Mouse (Mus musculus) midbrain, postnatal 0 days (tissue): ENCODE measurements around the gene Timm44. TPM values are rescaled to one million over a fixed set of nuclear protein-coding genes. Genes with fewer than 3 reads are reported as not detected.

Experiments
- ATAC-seq: fragments of 200-750 bp; cut with Nextera tagmentation; 2 replicates; pipeline ENCODE4 v1.8.0; 2017; ENCODE audit warnings: moderate number of reproducible peaks, mild to moderate bottlenecking, moderate TSS enrichment, moderate library complexity; ENCODE audit not compliant: low FRiP score
- DNase-seq: peaks from one replicate; pipeline ENCODE4 v3.0.0-alpha.2; 2015; ENCODE audit warnings: low spot score
- H3K27ac ChIP-seq: fragments of 300-500 bp; sonication (generic); 2 replicates; pipeline ENCODE4 v1.5.1; 2014; ENCODE audit warnings: low read depth, mild to moderate bottlenecking, low read length, mixed read lengths
- H3K27me3 ChIP-seq: fragments of 300-500 bp; sonication (generic); 2 replicates; pipeline ENCODE4 v1.6.1; 2014; ENCODE audit warnings: low read length, control low read depth, mixed read lengths; ENCODE audit not compliant: insufficient read depth
- H3K36me3 ChIP-seq: fragments of 300-500 bp; sonication (generic); 2 replicates; pipeline ENCODE4 v1.6.1; 2014; ENCODE audit warnings: low read length, control low read depth, mixed read lengths; ENCODE audit not compliant: insufficient read depth
- H3K4me1 ChIP-seq: fragments of 300-500 bp; sonication (generic); 2 replicates; pipeline ENCODE4 v1.6.1; 2014; ENCODE audit warnings: mild to moderate bottlenecking, control low read depth, antibody characterized with exemption, low read length, mixed read lengths; ENCODE audit not compliant: insufficient read depth
- H3K4me2 ChIP-seq: fragments of 300-500 bp; sonication (generic); 2 replicates; pipeline ENCODE4 v1.6.1; 2014; ENCODE audit warnings: low read depth, mild to moderate bottlenecking, low read length, mixed read lengths; ENCODE audit not compliant: poor library complexity, severe bottlenecking
- H3K4me3 ChIP-seq: fragments of 300-500 bp; sonication (generic); 2 replicates; pipeline ENCODE4 v1.5.1; 2014; ENCODE audit warnings: low read depth, mild to moderate bottlenecking, low read length, moderate library complexity
- H3K9ac ChIP-seq: fragments of 300-500 bp; sonication (generic); replicated peaks from 2 replicates; pipeline ENCODE4 v1.6.1; 2014; ENCODE audit warnings: mild to moderate bottlenecking, low read length, moderate library complexity, mixed read lengths; ENCODE audit not compliant: poor library complexity, severe bottlenecking
- H3K9me3 ChIP-seq: fragments of 300-500 bp; sonication (generic); 2 replicates; pipeline ENCODE4 v1.6.1; 2016; ENCODE audit warnings: low read length, control low read depth
- CTCF ChIP-seq: IDR thresholded peaks from 2 replicates; pipeline ENCODE4 v1.5.1; 2016; ENCODE audit warnings: antibody characterized with exemption, mild to moderate bottlenecking
- WGBS: fragments of 180-500 bp; shearing (Covaris S2); extraction: QIAGEN DNeasy Blood & Tissue Kit; methylation state at CpG from one replicate; pipeline ENCODE4 v1.1.7; 2014; 5-methylcytosine and 5-hydroxymethylcytosine counted together
- polyA plus RNA-seq: library from polyadenylated mRNA; unstranded; fragments of >200 nt; fragmentation: Nextera tagmentation; extraction: Ambion mirVana; gene quantifications from 2 replicates; pipeline ENCODE4 v1.2.1, GENCODE M21; 2015
- total RNA-seq: library from RNA; depleted of rRNA; stranded (reverse); fragments of >200 nt; gene quantifications from 2 replicates; pipeline ENCODE4 v1.2.3, GENCODE M21; 2014; rRNA removed

Timm44 gene
- total and polyA plus RNA-seq, 2 experiments from 2014 or later = 52.7 to 58.0 TPM

DNA sequence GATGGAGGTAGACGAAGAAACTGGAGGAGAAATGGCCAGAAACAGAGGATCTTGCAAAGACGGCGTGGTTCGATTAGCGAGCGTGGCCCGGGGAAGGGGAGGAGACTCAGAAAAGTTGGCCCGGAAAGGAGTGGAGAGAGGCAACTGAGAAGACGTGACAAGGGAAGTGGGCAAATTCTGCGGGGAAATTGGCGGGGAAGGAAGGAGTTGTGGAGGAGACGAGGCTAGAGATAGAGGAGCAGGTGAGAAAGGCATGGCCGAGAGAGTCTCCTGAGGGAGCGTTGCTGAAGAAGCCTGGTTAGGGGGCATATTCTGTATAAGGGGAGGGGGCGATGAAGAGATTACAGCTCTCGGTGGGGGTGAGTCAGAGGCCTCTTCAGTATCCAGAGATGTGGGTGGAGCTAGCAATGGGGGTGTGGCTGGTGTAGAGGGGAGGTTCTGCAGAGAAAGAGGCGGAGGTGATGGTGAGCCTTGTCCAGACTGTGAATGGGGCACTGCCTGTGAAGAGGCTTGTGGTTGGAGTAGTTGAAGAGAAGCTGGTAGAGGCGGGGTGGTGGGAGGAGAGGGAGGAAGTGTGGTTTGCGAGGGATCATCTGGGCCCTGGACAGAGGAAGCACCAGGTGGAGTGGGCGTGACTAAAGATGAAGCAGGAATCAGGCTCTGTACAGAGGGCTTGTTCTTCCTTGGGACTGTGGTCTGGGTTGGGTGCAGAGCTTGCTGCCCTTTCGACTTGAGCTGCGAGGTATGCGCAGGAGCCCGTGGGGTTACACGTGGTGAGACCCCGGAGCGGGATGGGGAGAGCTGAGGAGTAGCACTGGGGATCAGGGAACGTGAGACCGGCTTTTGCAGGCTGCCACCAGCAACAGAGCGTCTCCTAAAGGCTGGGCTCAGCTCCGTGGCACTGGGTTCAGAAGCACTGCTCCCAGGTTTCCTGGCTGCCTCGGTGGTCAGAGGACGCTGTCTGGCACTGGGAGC lies 61.4 kb downstream of the Timm44 start:
- Histone ChIP-seq H3K27me3 (no peaks in the 10 kb centered on the region), H3K9me3 (no peaks in the 10 kb centered on the region), H3K4me3 (peak overlapping the region; percentile 47), H3K36me3 (peaks cover 7% of the 10 kb centered on the region; the same call in 1 of the 2 replicates), H3K27ac (peak overlapping the region; percentile 63), H3K9ac (peak overlapping the region; percentile 64), H3K4me2 (peak overlapping the region; percentile 97), H3K4me1 (peaks cover 16% of the 10 kb centered on the region; the same call in 1 of the 2 replicates)
- ATAC-seq (no peak), DNase-seq (no peak)
- 18% methylated on average over 32 of the region's 33 CpGs for WGBS
- no peak for TF ChIP-seq CTCF

DNA sequence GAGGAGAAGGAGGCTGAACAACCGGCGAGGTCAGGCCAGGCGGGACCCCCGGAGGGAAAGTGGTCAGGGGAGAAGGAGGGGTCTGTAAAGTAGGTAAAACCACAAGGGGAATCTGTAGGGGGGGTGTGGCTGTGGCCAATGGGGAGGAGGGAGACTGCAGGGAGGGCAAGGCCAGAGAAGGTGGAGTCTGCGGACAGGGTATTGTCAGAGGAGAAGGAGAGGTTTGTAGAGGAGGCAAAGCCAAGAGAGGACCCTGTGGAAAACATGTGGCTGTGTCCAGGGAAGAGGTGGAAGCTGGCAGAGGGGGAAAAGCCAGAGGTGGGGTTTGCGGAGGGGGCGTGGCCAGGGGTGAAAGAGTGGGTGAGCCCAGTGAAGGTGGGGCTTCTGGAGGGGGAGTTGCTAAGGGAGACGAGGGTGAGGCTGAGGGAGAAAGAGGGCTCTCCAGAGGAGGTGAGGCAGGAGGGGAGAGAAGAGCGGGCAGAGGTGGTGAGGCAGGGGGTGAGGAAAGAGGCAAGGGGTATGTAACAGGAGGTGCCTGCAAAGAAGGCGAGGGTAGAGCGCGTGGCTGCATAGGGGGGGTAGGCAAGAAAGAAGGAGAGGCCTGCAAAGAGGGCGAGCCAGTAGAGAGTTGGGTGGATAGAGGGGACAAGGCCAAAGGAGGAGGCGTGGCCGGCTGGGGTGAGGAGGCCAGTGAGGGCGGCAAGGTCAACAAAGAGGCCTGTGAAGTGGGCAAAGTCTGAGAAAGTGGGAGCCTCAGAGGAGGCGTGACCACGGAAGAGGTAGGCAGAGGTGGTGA lies 62.3 kb downstream of the Timm44 start:
- peak overlapping the region; percentile 63 for H3K27ac ChIP-seq
- H3K9ac ChIP-seq = peak overlapping the region; percentile 64
- ATAC-seq (no peak), DNase-seq (no peak)
- WGBS = 8% methylated on average over 18 of the region's 18 CpGs
- H3K9me3 ChIP-seq = no peaks in the 10 kb centered on the region
- peaks cover 16% of the 10 kb centered on the region; the same call in 1 of the 2 replicates for H3K4me1 ChIP-seq
- H3K27me3 ChIP-seq = no peaks in the 10 kb centered on the region
- TF ChIP-seq CTCF = no peak
- peak overlapping the region; percentile 97 for H3K4me2 ChIP-seq
- peak overlapping the region; percentile 47 for H3K4me3 ChIP-seq
- H3K36me3 ChIP-seq = peaks cover 7% of the 10 kb centered on the region; the same call in 1 of the 2 replicates

DNA sequence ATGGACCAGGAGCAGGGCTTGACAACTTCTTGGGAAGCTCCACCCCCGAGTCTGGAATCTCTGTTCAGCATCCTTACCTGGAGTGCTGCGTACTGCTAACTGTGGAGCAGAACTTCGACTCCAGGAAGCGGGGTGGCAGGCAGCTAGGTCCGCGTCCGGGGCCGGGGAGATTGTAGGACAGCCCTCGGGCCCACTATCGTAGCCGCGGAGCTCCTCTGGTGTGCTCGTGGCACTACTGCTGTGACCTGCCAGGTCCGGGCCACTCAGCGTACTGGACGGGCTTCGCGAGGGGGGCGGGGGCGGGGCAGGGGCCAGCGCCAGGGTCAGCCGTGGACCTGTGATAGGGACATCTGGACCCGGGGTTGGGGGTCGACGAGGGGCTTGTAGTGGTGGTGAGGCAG lies 62.9 kb downstream of the Timm44 start:
- H3K9me3 ChIP-seq = no peaks in the 10 kb centered on the region
- peaks cover 7% of the 10 kb centered on the region for H3K36me3 ChIP-seq
- DNase-seq (no peak), ATAC-seq (no peak)
- 3% methylated on average over 25 of the region's 25 CpGs for WGBS
- peak overlapping the region; percentile 63 for H3K27ac ChIP-seq
- peaks cover 16% of the 10 kb centered on the region; the same call in 1 of the 2 replicates for H3K4me1 ChIP-seq
- TF ChIP-seq CTCF = no peak
- H3K4me3 ChIP-seq = peak overlapping the region; percentile 47
- H3K27me3 ChIP-seq = no peaks in the 10 kb centered on the region
- peak overlapping the region; percentile 97 for H3K4me2 ChIP-seq
- H3K9ac ChIP-seq = peak overlapping the region; percentile 64

DNA sequence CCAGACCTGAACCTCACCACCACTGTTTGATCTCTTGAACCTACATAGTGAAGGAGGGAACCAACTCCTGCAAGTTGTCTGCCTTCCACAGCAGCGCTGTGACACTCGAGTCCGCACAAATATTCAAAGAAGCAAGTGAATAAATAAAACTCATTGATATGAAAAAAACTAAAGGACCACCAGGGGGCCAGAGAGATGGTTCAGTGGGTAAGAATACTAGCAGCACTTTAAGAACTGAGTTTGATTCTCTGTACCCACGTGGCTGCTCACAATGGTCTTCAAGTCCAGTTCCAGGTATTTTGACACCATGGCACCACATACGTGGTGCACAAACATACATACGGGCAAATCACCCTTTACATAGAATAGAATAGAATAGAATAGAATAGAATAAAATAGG lies 64.6 kb downstream of the Timm44 start:
- Histone ChIP-seq H3K4me1 (peaks cover 16% of the 10 kb centered on the region; the same call in 1 of the 2 replicates), H3K9me3 (no peaks in the 10 kb centered on the region), H3K4me2 (no peak overlapping the region), H3K4me3 (no peak overlapping the region), H3K27me3 (no peaks in the 10 kb centered on the region), H3K27ac (no peak overlapping the region), H3K36me3 (peaks cover 15% of the 10 kb centered on the region), H3K9ac (no peak overlapping the region)
- no peak for ATAC-seq
- TF ChIP-seq CTCF = peak; percentile 53
- no peak for DNase-seq
- 67% methylated on average over 6 of the region's 6 CpGs for WGBS

Other genes starting within 250 kb of the Timm44 start
- 0.55 TPM in 1 of 2 replicates, not detected in the other for gene Cd209f, start 170.1 kb downstream of the Timm44 start, total RNA-seq
- gene Cd209f, start 170.1 kb downstream of the Timm44 start, polyA plus RNA-seq = 0.49 and 0.90 TPM in 2 replicates
- gene Cd209g, start 141.8 kb downstream of the Timm44 start, total RNA-seq = not detected in 2 replicates
- gene Cd209g, start 141.8 kb downstream of the Timm44 start, polyA plus RNA-seq = not detected in 2 replicates
- gene Evi5l, start 109.3 kb downstream of the Timm44 start, total RNA-seq = 229 and 238 TPM in 2 replicates
- gene Evi5l, start 109.3 kb downstream of the Timm44 start, polyA plus RNA-seq = 108 and 111 TPM in 2 replicates
- 17.9 and 19.4 TPM in 2 replicates for gene Prr36, start 58.5 kb downstream of the Timm44 start, total RNA-seq
- gene Prr36, start 58.5 kb downstream of the Timm44 start, polyA plus RNA-seq = 28.1 and 33.1 TPM in 2 replicates
- not detected in 2 replicates for gene Lrrc8e, start 49.1 kb downstream of the Timm44 start, total RNA-seq
- 0.12 TPM in 1 of 2 replicates, not detected in the other for gene Lrrc8e, start 49.1 kb downstream of the Timm44 start, polyA plus RNA-seq
- gene Map2k7, start 37.2 kb downstream of the Timm44 start, total RNA-seq = 32.8 and 42.3 TPM in 2 replicates
- 29.3 and 29.4 TPM in 2 replicates for gene Map2k7, start 37.2 kb downstream of the Timm44 start, polyA plus RNA-seq
- gene Gm49320, start 37.0 kb downstream of the Timm44 start, total RNA-seq = 0.11 and 0.61 TPM in 2 replicates
- 0.45 and 0.85 TPM in 2 replicates for gene Gm49320, start 37.0 kb downstream of the Timm44 start, polyA plus RNA-seq
- 8.2 and 15.3 TPM in 2 replicates for gene Tgfbr3l, start 27.7 kb downstream of the Timm44 start, total RNA-seq
- gene Tgfbr3l, start 27.7 kb downstream of the Timm44 start, polyA plus RNA-seq = 3.5 and 5.1 TPM in 2 replicates
- 60.4 and 74.3 TPM in 2 replicates for gene Snapc2, start 22.8 kb downstream of the Timm44 start, total RNA-seq
- gene Snapc2, start 22.8 kb downstream of the Timm44 start, polyA plus RNA-seq = 64.8 and 68.1 TPM in 2 replicates
- gene Ctxn1, start 16.6 kb downstream of the Timm44 start, total RNA-seq = 78.5 and 91.4 TPM in 2 replicates
- gene Ctxn1, start 16.6 kb downstream of the Timm44 start, polyA plus RNA-seq = 250 and 259 TPM in 2 replicates
- gene Ccl25, start 49.3 kb upstream of the Timm44 start, total RNA-seq = 4.9 and 13.0 TPM in 2 replicates
- 14.7 and 16.3 TPM in 2 replicates for gene Ccl25, start 49.3 kb upstream of the Timm44 start, polyA plus RNA-seq
- gene Elavl1, start 49.5 kb upstream of the Timm44 start, total RNA-seq = 70.6 and 73.3 TPM in 2 replicates
- 50.0 and 54.3 TPM in 2 replicates for gene Elavl1, start 49.5 kb upstream of the Timm44 start, polyA plus RNA-seq
- 38.3 and 40.1 TPM in 2 replicates for gene Cers4, start 217.1 kb upstream of the Timm44 start, total RNA-seq
- 55.3 and 59.7 TPM in 2 replicates for gene Cers4, start 217.1 kb upstream of the Timm44 start, polyA plus RNA-seq